Mouse (Mus musculus) cerebellum, postnatal 36 days (tissue): ENCODE measurements at regions not wholly inside any gene's neighbourhood (a gene's known extent, or its start where the extent isn't known, plus 50 kb on each side); places are given as distances from the start of the nearest gene placed in this dataset.

Experiments
- DNase-seq, 2 experiments: peaks; one replicate each; pipeline ENCODE4 v3.0.0; 2021 to 2022; ENCODE audit warnings: mixed read lengths in 2 of 2

GRCm38 (mm10) chr16:31598989-31599421 lies 64.2 kb upstream of the Dlg1 start:
- DNase-seq: no peak

DNA sequence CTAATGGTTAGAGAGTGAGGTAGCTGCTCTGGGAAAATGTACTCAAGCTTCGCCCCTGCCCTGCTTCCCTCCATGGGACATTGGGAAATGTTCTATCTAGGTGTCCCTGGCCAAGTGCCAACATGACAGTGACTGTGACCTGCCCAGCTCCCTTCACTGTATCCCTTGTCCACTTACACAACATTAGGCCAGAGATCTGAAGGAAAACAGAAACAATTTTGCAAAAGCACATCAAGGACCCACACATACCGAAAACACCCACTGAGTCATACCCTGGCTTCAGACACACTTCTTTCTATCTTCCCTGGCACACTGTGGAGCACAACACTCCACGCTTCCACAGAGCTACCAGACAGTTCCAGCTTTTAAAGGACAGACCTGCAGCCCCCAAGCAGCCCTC lies 62.0 kb upstream of the Dlg1 start:
- DNase-seq: no peak

DNA sequence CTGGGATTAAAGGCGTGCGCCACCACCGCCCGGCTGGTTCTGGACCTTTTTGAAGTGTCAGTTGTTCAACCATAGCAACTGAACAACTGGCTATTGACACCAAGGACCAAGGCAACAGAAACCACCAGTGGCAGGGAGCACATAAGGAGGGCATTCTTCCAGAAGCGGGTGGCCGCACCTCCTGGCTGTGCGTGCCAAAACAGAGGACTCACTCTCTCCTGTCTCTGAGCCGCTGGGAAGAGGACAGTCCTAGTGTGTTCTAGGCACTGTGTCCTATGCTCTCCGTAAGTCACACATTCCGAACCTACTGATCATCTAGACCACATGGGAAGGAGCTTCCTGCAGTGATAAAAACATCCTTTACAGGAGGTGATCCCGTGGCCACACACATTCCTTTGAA lies 60.1 kb upstream of the Dlg1 start:
- DNase-seq: no peak

GRCm38 (mm10) chr16:31606389-31607177 lies 56.7 kb upstream of the Dlg1 start:
- DNase-seq: no peak

DNA sequence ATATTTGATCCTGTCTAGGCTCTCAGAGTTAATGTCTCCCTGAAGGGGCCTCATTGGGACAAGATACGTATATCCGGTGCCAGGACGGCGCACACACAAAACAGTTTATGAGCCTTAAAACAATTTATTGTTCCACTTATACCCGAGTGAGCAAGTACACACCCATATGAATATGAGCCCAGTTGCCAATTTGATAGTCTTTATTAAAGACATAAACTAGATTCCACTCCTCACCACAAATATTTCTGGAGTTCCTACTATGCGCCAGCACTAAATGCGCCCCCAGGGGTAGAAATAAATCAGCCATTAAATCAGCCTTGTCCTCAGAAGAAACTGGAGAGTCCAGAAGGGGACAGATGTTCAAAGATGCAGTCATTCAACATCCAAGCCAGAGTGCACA lies 54.3 kb upstream of the Dlg1 start:
- no peak for DNase-seq

- no peak for DNase-seq
Observed at GRCm38 (mm10) chr16:31609394-31610172, 53.7 kb upstream of the Dlg1 start.
